Mouse (Mus musculus): ENCODE measurements around the gene Srsf4. TPM values are rescaled to one million over a fixed set of nuclear protein-coding genes. Genes with fewer than 3 reads are reported as not detected.

Gene Srsf4
- polyA plus RNA-seq, 1 experiment from 2014 or later, result 167 TPM

- no peaks in the 10 kb centered on the region for H3K9me3 ChIP-seq
- H3K4me2 ChIP-seq (replicated peaks), result no peak overlapping the region
- no peak overlapping the region for H3K9ac ChIP-seq (replicated peaks)
- no peak overlapping the region for H3K27ac ChIP-seq (replicated peaks)
- H3K36me3 ChIP-seq, result peaks cover 13% of the 10 kb centered on the region; the same call in 1 of the 2 replicates
- 93% methylated on average over 11 of the region's 11 CpGs for WGBS
- no peaks in the 10 kb centered on the region for H3K27me3 ChIP-seq
- ATAC-seq (ENCODE audit: low FRiP score, low read depth), result no peak
- H3K4me3 ChIP-seq, result no peak overlapping the region
- H3K4me1 ChIP-seq, result peaks cover 26% of the 10 kb centered on the region
Observed at GRCm38 (mm10) chr4:131947848-131948247, 74.4 kb downstream of the Srsf4 start.

GRCm38 (mm10) chr4:131949903-131950302 is 76.5 kb downstream of the Srsf4 start:
- no peaks in the 10 kb centered on the region for H3K9me3 ChIP-seq
- H3K36me3 ChIP-seq, result peaks cover 19% of the 10 kb centered on the region
- H3K27ac ChIP-seq (replicated peaks), result no peak overlapping the region
- peaks cover 26% of the 10 kb centered on the region for H3K4me1 ChIP-seq
- no peak overlapping the region for H3K4me3 ChIP-seq
- no peak for ATAC-seq (ENCODE audit: low FRiP score, low read depth)
- H3K27me3 ChIP-seq, result no peaks in the 10 kb centered on the region
- no peak overlapping the region for H3K9ac ChIP-seq (replicated peaks)
- 11% methylated on average over 5 of the region's 5 CpGs for WGBS
- no peak overlapping the region for H3K4me2 ChIP-seq (replicated peaks)

GRCm38 (mm10) chr4:131950657-131951056 is 77.2 kb downstream of the Srsf4 start:
- Histone ChIP-seq H3K4me2 (replicated peaks) (no peak overlapping the region), H3K9ac (replicated peaks) (no peak overlapping the region), H3K9me3 (no peaks in the 10 kb centered on the region), H3K36me3 (peaks cover 24% of the 10 kb centered on the region), H3K4me1 (peaks cover 26% of the 10 kb centered on the region), H3K4me3 (no peak overlapping the region), H3K27ac (replicated peaks) (0 out of 2 replicates have a peak overlapping the region, but pooled peaks have one; percentile 30), H3K27me3 (no peaks in the 10 kb centered on the region)
- no peak for ATAC-seq (ENCODE audit: low FRiP score, low read depth)
- WGBS, result 27% methylated on average over 8 of the region's 8 CpGs

Other genes with a start within 250 kb of the Srsf4 start
- 19.4 and 30.6 TPM in 2 replicates for gene Ptpru, start 35.3 kb upstream of the Srsf4 start, polyA plus RNA-seq (2016; fragmentation: Nextera tagmentation; extraction: Ambion mirVana)
- gene Mecr, start 30.1 kb upstream of the Srsf4 start, polyA plus RNA-seq (2016; fragmentation: Nextera tagmentation; extraction: Ambion mirVana), result 35.5 and 44.5 TPM in 2 replicates
- 0.64 and 0.99 TPM in 2 replicates for gene Tmem200b, start 48.2 kb downstream of the Srsf4 start, polyA plus RNA-seq (2016; fragmentation: Nextera tagmentation; extraction: Ambion mirVana)
- gene Gm10300, start 201.1 kb downstream of the Srsf4 start, polyA plus RNA-seq (2016; fragmentation: Nextera tagmentation; extraction: Ambion mirVana), result 0.15 TPM in 1 of 2 replicates, not detected in the other
- 227 and 251 TPM in 2 replicates for gene Epb41, start 201.7 kb downstream of the Srsf4 start, polyA plus RNA-seq (2016; fragmentation: Nextera tagmentation; extraction: Ambion mirVana)

All from midbrain, embryonic 12.5 days (tissue).